Mouse (Mus musculus) 3T3-L1 (cell line): ENCODE data around the gene Olfr1535.

Experiments used
- DNase-seq: peaks from one replicate; pipeline ENCODE4 v3.0.0-alpha.2; 2015; ENCODE audit warnings: low read depth, low spot score

Olfr1535 gene

DNA sequence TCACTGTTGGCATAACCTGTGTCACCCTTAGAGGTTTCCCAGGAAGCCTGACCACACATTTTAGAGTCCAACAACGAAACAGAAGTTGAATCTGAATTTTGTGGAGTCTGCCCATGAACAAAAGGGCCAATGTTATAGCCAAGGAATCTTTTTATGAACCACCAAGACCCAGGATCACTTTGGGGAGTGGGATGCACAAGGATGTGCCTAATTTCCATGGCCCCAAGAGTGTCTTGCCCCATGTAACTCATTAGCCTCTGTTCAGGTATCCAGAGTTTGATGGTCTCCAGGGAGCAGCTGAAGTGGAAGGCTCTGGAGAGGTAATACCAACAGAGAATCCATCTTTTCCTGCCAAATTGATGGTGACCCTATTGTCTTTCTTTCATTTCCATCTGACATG, at the start of gene Olfr1535:
Gene Olfr1535, minus strand, starts transcription at position 101 of the 400 bp plus-strand sequence.
- DNase-seq: no peak

DNA sequence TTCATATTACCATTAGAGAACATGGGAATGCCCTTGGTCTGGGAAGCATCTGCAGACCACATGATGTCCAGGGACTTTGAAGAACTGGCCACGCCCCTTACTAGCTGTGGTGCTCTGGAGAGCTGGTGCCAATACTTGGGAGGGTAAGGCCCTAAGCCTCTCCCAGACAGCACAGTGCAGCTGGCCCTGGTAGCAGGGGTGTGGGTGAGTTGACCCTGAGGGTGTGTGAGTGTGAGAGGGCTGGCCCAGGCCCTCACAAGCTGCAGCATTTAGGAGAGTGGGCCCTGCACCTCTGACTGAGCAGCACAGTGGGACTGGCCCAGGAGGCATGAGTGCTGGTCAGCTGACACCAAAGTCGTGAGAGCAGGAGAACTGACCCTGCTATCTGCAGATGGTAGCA, 31.9 kb upstream of the Olfr1535 start:
- no peak for DNase-seq

DNA sequence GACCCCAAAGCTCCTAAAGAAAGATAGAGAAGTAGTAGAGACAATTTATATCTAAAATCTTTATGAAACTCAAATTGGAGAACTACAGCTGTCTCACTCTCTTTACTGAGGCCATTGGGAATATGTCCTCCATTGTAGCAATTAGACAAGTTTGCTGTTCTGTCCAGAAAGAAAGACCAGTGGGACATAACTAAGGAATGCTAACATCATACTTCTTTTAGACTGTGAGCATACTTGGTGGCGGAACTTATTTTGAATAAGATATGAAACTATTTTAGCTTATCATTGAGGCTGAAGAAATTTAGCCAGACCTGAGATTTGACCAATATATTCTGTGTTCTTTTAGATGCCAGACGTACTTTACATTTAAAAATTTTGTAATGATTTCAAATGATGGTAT, 22.0 kb upstream of the Olfr1535 start, which contains the start of gene Olfr1364:
Gene Olfr1364, minus strand, starts transcription at position 101 of the 400 bp plus-strand sequence.
- no peak for DNase-seq

- DNase-seq: no peak
Measured at GRCm38 (mm10) chr13:21550416-21551110, 9.1 kb downstream of the Olfr1535 start.

DNA sequence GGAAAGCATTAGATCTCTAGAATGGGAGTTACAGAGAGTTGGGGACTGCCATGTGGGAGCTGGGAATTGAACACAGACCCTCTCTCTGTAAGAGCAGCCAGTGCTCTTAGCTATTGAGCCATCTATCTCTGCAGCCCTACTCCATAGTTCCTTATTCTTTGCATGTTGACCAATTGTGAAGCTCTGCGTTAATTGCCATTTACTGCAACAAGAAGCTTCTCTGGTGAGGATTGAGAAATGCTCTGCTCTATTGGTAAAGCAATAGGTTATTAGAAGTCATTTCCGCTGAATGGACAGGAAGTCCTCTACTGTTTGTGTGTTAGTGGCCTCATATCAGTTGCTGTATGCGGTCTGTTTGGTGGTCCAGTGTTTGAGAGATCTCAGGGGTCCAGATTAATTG, 10.2 kb downstream of the Olfr1535 start:
- no peak for DNase-seq

GRCm38 (mm10) chr13:21542708-21543107, 17.0 kb downstream of the Olfr1535 start, which contains the start of gene Olfr1366:
Olfr1366 (minus strand) TSS chr13:21542808.
- DNase-seq: no peak

DNA sequence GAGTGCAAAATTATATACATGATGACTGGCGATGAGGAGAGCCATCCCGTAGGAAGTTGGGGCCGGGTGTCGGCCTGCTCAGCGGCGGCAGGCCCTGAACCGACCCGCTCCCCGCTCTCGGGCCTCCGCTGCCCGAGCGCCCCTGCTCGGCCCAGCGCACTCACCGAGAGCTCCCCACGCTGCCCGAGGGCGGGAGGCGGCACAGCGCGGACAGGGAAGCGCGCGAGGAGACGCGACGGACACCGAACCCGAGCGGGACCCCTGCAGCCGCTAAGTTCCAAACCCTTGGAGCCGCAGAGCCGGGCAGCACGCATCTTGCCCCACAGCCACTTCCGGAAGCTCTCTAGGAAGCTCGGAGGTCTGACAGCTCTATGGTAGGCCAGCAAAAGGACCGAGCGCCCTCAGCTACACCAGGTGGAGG, 28.9 kb downstream of the Olfr1535 start, which contains the start of gene Zkscan8:
Gene Zkscan8, minus strand, starts transcription at position 340 of the 421 bp plus-strand sequence.
- DNase-seq: peak; percentile 86

GRCm38 (mm10) chr13:21530136-21530535, 29.6 kb downstream of the Olfr1535 start:
- DNase-seq: peak; percentile 39

GRCm38 (mm10) chr13:21506221-21506649, 53.5 kb downstream of the Olfr1535 start:
- DNase-seq: peak; percentile 92
